Mouse (Mus musculus) heart, adult 2 months (tissue): Measurements from ENCODE around the gene Adamts13. TPM values are rescaled to one million over a fixed set of nuclear protein-coding genes. Genes with fewer than 3 reads are reported as not detected.

Experiments
- DNase-seq, 2 experiments: peaks; one replicate each; pipeline ENCODE4 v3.0.0; 2021
- H3K27ac ChIP-seq: fragments of 200-600 bp; 2 replicates; pipeline ENCODE4 v1.8.1; 2022
- H3K27me3 ChIP-seq: fragments of 200-500 bp; 2 replicates; pipeline ENCODE4 v1.6.1; 2012; ENCODE audit warnings: mild to moderate bottlenecking, low read length, inconsistent platforms, mixed read lengths; ENCODE audit not compliant: control insufficient read depth, insufficient read depth
- H3K36me3 ChIP-seq: fragments of 200-500 bp; 2 replicates; pipeline ENCODE4 v1.6.1; 2012; ENCODE audit warnings: low read length, inconsistent platforms; ENCODE audit not compliant: control insufficient read depth, insufficient read depth
- H3K4me1 ChIP-seq: fragments of 200-500 bp; 2 replicates; pipeline ENCODE4 v1.6.1; 2011; ENCODE audit warnings: low read length; ENCODE audit not compliant: control insufficient read depth, insufficient read depth
- H3K4me3 ChIP-seq: fragments of 200-600 bp; 2 replicates; pipeline ENCODE4 v1.8.1; 2022
- H3K79me2 ChIP-seq: fragments of 200-500 bp; replicated peaks from 2 replicates; pipeline ENCODE4 v1.6.1; 2012; ENCODE audit warnings: mild to moderate bottlenecking, inconsistent platforms, low read length, moderate library complexity, mixed read lengths; ENCODE audit not compliant: control insufficient read depth, insufficient read depth
- H3K9ac ChIP-seq: fragments of 200-500 bp; 2 replicates; pipeline ENCODE4 v1.6.1; 2012; ENCODE audit warnings: low read depth, mild to moderate bottlenecking, control low read depth, inconsistent platforms, low read length, mixed read lengths
- CTCF ChIP-seq: fragments of 200-600 bp; IDR thresholded peaks from 2 replicates; pipeline ENCODE4 v1.8.1; 2022; ENCODE audit warnings: antibody characterized with exemption, mild to moderate bottlenecking, moderate library complexity
- EP300 ChIP-seq: fragments of 200-500 bp; IDR thresholded peaks from 2 replicates; pipeline ENCODE4 v1.6.1; 2011; ENCODE audit warnings: low read depth, low read length, control low read depth; ENCODE audit not compliant: insufficient read depth
- POLR2A ChIP-seq: fragments of 200-500 bp; IDR thresholded peaks from 2 replicates; pipeline ENCODE4 v1.6.1; 2011; ENCODE audit warnings: mild to moderate bottlenecking, low read depth, low read length, control low read depth; ENCODE audit not compliant: insufficient read depth
- WGBS: fragments of 180-500 bp; shearing (Covaris S2); methylation state at CpG from one replicate; pipeline ENCODE4 v1.1.7; 2018; 5-methylcytosine and 5-hydroxymethylcytosine counted together
- intact Hi-C: fragments of 180-260 bp; cut with DNase I; formaldehyde crosslinking; loops from one replicate; pipeline ENCODE4 v1.15.1; 2025
- polyA plus RNA-seq: library from polyadenylated mRNA; depleted of rRNA; stranded (reverse); fragments of >200 nt; gene quantifications from 2 replicates; pipeline ENCODE4 v1.2.3, GENCODE M21; 2012; rRNA removed
- total RNA-seq, 2 experiments: library from RNA; stranded (reverse); gene quantifications; 2 replicates each; pipeline ENCODE4 v1.2.3; 2021

Gene Adamts13
- total and polyA plus RNA-seq, 3 experiments: not detected

- TF ChIP-seq POLR2A: no peak
- no peak for TF ChIP-seq CTCF
- TF ChIP-seq EP300: no peak
- Histone ChIP-seq H3K4me1 (peaks cover 2% of the 10 kb centered on the region; the same call in 1 of the 2 replicates), H3K9ac (no peak overlapping the region), H3K79me2 (no peaks in the 10 kb centered on the region), H3K27me3 (no peaks in the 10 kb centered on the region), H3K4me3 (no peak overlapping the region), H3K27ac (no peak overlapping the region), H3K36me3 (no peaks in the 10 kb centered on the region)
- intact Hi-C loops: no loop called here
- no peak for DNase-seq
- WGBS: 64% methylated on average over 4 of the region's 4 CpGs
Observed at GRCm38 (mm10) chr2:27058251-27058650, 85.0 kb downstream of the Adamts13 start.

- no peak for DNase-seq
- no peak for TF ChIP-seq POLR2A
- intact Hi-C loops: no loop called here
- Histone ChIP-seq H3K27ac (no peak overlapping the region), H3K27me3 (no peaks in the 10 kb centered on the region), H3K79me2 (no peaks in the 10 kb centered on the region), H3K4me3 (no peak overlapping the region), H3K4me1 (peaks cover 2% of the 10 kb centered on the region; the same call in 1 of the 2 replicates), H3K9ac (no peak overlapping the region), H3K36me3 (no peaks in the 10 kb centered on the region)
- WGBS: 51% methylated on average over 12 of the region's 12 CpGs
Observed at GRCm38 (mm10) chr2:27058751-27059150, 85.5 kb downstream of the Adamts13 start.

DNA sequence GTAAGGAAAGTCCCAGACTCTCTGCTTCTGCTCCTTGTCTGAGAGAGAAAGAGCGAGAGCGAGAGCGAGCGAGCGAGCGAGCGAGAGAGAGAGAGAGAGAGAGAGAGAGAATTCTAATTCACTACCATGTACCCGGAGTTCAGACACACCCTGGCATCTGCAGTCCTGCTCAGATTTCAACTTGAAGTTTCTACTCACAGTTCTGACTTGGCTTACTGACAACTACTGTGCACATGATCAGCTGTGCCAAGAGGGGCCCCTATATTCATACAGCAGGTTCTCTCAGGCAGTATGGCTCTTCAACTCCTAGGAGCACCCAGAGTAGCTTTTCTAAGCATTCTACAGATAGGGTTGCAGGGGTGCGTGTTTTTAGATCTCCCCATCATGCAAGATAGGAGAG lies 86.0 kb downstream of the Adamts13 start:
- H3K4me3 ChIP-seq: no peak overlapping the region
- H3K4me1 ChIP-seq: peaks cover 2% of the 10 kb centered on the region; the same call in 1 of the 2 replicates
- H3K27me3 ChIP-seq: no peaks in the 10 kb centered on the region
- H3K79me2 ChIP-seq: no peaks in the 10 kb centered on the region
- intact Hi-C loops: no loop called here
- TF ChIP-seq EP300: no peak
- TF ChIP-seq POLR2A: no peak
- no peak for TF ChIP-seq CTCF
- 75% methylated on average over 9 of the region's 9 CpGs for WGBS
- H3K36me3 ChIP-seq: no peaks in the 10 kb centered on the region
- no peak overlapping the region for H3K9ac ChIP-seq
- no peak overlapping the region for H3K27ac ChIP-seq
- no peak for DNase-seq

Other genes with a start within 250 kb of the Adamts13 start
- not detected for gene Abo, start 108.4 kb upstream of the Adamts13 start, total RNA-seq
- not detected in 2 replicates for gene Abo, start 108.4 kb upstream of the Adamts13 start, polyA plus RNA-seq
- 10 to 100 TPM; 12.7 to 13.2 TPM for gene Surf6, start 70.5 kb upstream of the Adamts13 start, total RNA-seq
- gene Surf6, start 70.5 kb upstream of the Adamts13 start, polyA plus RNA-seq: 4.4 and 8.7 TPM in 2 replicates
- gene Med22, start 62.7 kb upstream of the Adamts13 start, total RNA-seq: 10 to 100 TPM; 20.7 to 26.0 TPM
- gene Med22, start 62.7 kb upstream of the Adamts13 start, polyA plus RNA-seq: 26.0 and 37.9 TPM in 2 replicates
- 100 to 1,000 TPM; 266 to 312 TPM for gene Rpl7a, start 62.7 kb upstream of the Adamts13 start, total RNA-seq
- gene Rpl7a, start 62.7 kb upstream of the Adamts13 start, polyA plus RNA-seq: 431 and 478 TPM in 2 replicates
- 10 to 100 TPM; 15.2 to 16.8 TPM for gene Surf2, start 57.0 kb upstream of the Adamts13 start, total RNA-seq
- 21.6 and 22.7 TPM in 2 replicates for gene Surf2, start 57.0 kb upstream of the Adamts13 start, polyA plus RNA-seq
- 10 to 100 TPM; 49.7 to 68.0 TPM for gene Surf1, start 56.9 kb upstream of the Adamts13 start, total RNA-seq
- 49.9 and 51.7 TPM in 2 replicates for gene Surf1, start 56.9 kb upstream of the Adamts13 start, polyA plus RNA-seq
- gene Surf4, start 39.5 kb upstream of the Adamts13 start, total RNA-seq: 10 to 100 TPM; 80.9 to 87.1 TPM
- 124 and 155 TPM in 2 replicates for gene Surf4, start 39.5 kb upstream of the Adamts13 start, polyA plus RNA-seq
- gene Stkld1, start 39.4 kb upstream of the Adamts13 start, total RNA-seq: not detected
- gene Stkld1, start 39.4 kb upstream of the Adamts13 start, polyA plus RNA-seq: 0.06 TPM in 1 of 2 replicates, not detected in the other
- 10 to 100 TPM; 11.2 to 13.1 TPM for gene Rexo4, start 9.0 kb upstream of the Adamts13 start, total RNA-seq
- 8.4 and 15.3 TPM in 2 replicates for gene Rexo4, start 9.0 kb upstream of the Adamts13 start, polyA plus RNA-seq
- gene Cacfd1, start 36.5 kb downstream of the Adamts13 start, total RNA-seq: 10 to 100 TPM; 44.5 to 44.7 TPM
- gene Cacfd1, start 36.5 kb downstream of the Adamts13 start, polyA plus RNA-seq: 57.7 and 82.3 TPM in 2 replicates
- under 1 TPM; 0.21 to 0.41 TPM for gene Slc2a6, start 54.6 kb downstream of the Adamts13 start, total RNA-seq
- gene Slc2a6, start 54.6 kb downstream of the Adamts13 start, polyA plus RNA-seq: 0.97 and 1.1 TPM in 2 replicates
- not detected for gene Mymk, start 98.8 kb downstream of the Adamts13 start, total RNA-seq
- 0.10 TPM in 1 of 2 replicates, not detected in the other for gene Mymk, start 98.8 kb downstream of the Adamts13 start, polyA plus RNA-seq
- 10 to 100 TPM in 1 of 2 experiments, 1 to 10 TPM in 1; 9.2 to 18.9 TPM for gene Adamtsl2, start 106.0 kb downstream of the Adamts13 start, total RNA-seq
- 27.0 and 38.7 TPM in 2 replicates for gene Adamtsl2, start 106.0 kb downstream of the Adamts13 start, polyA plus RNA-seq
- under 1 TPM; 0.44 to 0.77 TPM for gene Fam163b, start 169.1 kb downstream of the Adamts13 start, total RNA-seq
- gene Fam163b, start 169.1 kb downstream of the Adamts13 start, polyA plus RNA-seq: 1.1 and 1.4 TPM in 2 replicates
- 1 to 10 TPM; 1.1 to 2.1 TPM for gene Dbh, start 191.8 kb downstream of the Adamts13 start, total RNA-seq
- 7.7 and 9.4 TPM in 2 replicates for gene Dbh, start 191.8 kb downstream of the Adamts13 start, polyA plus RNA-seq